ENCODE assay signal across 20 mouse cellular contexts in genomic region chr13:32748421-32748820, GRCm38 (mm10). TPM values are rescaled to one million over a fixed set of nuclear protein-coding genes. Genes with fewer than 3 reads are reported as not detected.
DNase-seq lines count a peak whose midpoint lies in the region; TF ChIP-seq lines count a peak whose summit lies in the region.
"Had no signal": no experiment of that assay in that cellular context is flagged by ENCODE, and none has a peak within 500 bp of the region (broad histone marks: within the 10 kb centered on the region; RNA-seq: fewer than 3 reads in every experiment).

No protein-coding gene starts in this region.

- H3K4me3 ChIP-seq in gastrocnemius, adult 2 months, result no peak overlapping the region
- H3K4me3 ChIP-seq: embryonic facial prominence, embryonic 10.5 days; embryonic facial prominence, embryonic 12.5 days; forebrain, embryonic 13.5 days; forebrain, embryonic 15.5 days had no signal

- intact Hi-C loops in gastrocnemius, adult 2 months (cut with DNase I), result loop anchor here (10.0 kb wide), 1 partner anchor 46 kb away; no protein-coding TSS in a partner anchor
- intact Hi-C loops in gastrocnemius, postnatal 14 days (cut with DNase I; ENCODE audit: low total_unique reads), result no loop called here

- no peak for TF ChIP-seq CTCF in gastrocnemius, adult 2 months (IDR thresholded peaks at IDR 0.05)

- peak; percentile 71 for DNase-seq in gastrocnemius, adult 2 months
- DNase-seq in gastrocnemius, postnatal 14 days, result no peak
- peak; percentile 90 for DNase-seq in heart, adult 11 months
- DNase-seq in heart, adult 18-20 months, result no peak
- DNase-seq in skeletal muscle tissue, adult 2 months (ENCODE audit: low read depth, low spot score), result peak; percentile 91
- no peak for DNase-seq in adrenal gland, adult 18-20 months (ENCODE audit: low spot score in 2 of 2)
- DNase-seq: adrenal gland, adult 8-10 months; adrenal gland, postnatal 14 days; adrenal gland, postnatal 36 days; cerebellum, adult 11-12 months; cerebellum, adult 2 months; cerebellum, adult 9-10 months; cerebellum, postnatal 10 days; cerebellum, postnatal 25 days had no signal

- H3K27ac ChIP-seq in gastrocnemius, adult 2 months, result peak overlapping the region; percentile 84
- H3K27ac ChIP-seq: embryonic facial prominence, embryonic 10.5 days; embryonic facial prominence, embryonic 12.5 days; forebrain, embryonic 13.5 days; forebrain, embryonic 15.5 days had no signal

RNA-seq across cellular contexts. Expression of gene Mylk4, which starts 35.3 kb away (rescaled TPM):
- total RNA-seq in gastrocnemius, adult 2 months (2021), result 1,000 to 10,000 TPM in 1 of 2 experiments, 100 to 1,000 TPM in 1; 466 to 1,631 TPM
- 100 to 1,000 TPM; 102 to 239 TPM for total RNA-seq in gastrocnemius, postnatal 14 days (2021)
- total RNA-seq in heart, adult 18-20 months (2021), result 100 to 1,000 TPM; 206 to 302 TPM
- total RNA-seq in adrenal gland, adult 18-20 months (2021), result under 1 TPM in 1 of 2 experiments, not detected in 1; 0.26 TPM
- total RNA-seq: adrenal gland, postnatal 36 days; ES-E14; MEL had no signal

RNA-seq across cellular contexts. Expression of gene Wrnip1, which starts 53.4 kb away (rescaled TPM):
- 1 to 10 TPM; 5.2 to 8.5 TPM for total RNA-seq in gastrocnemius, adult 2 months (2021)
- total RNA-seq in gastrocnemius, postnatal 14 days (2021), result 10 to 100 TPM in 1 of 2 experiments, 1 to 10 TPM in 1; 9.5 to 11.1 TPM
- 10 to 100 TPM; 19.9 to 26.0 TPM for total RNA-seq in heart, adult 18-20 months (2021)
- total RNA-seq in adrenal gland, adult 18-20 months (2021), result 10 to 100 TPM; 28.0 to 54.6 TPM

RNA-seq across cellular contexts. Expression of gene D930007J09Rik, which starts 54.2 kb away (rescaled TPM):
- not detected for total RNA-seq in gastrocnemius, adult 2 months (2021)
- total RNA-seq in gastrocnemius, postnatal 14 days (2021), result not detected
- not detected for total RNA-seq in heart, adult 18-20 months (2021)
- not detected for total RNA-seq in adrenal gland, adult 18-20 months (2021)
- total RNA-seq: adrenal gland, postnatal 14 days; adrenal gland, postnatal 36 days had no signal

Comparison
In these comparisons a context has a peak if more than half of its experiments do, and no peak if none do; other contexts are left out.
1. DNase-seq: peak in gastrocnemius, adult 2 months (single experiment), heart, adult 11 months (single experiment) and skeletal muscle tissue, adult 2 months (single experiment); none in gastrocnemius, postnatal 14 days (single experiment), heart, adult 18-20 months (0 of 2) and adrenal gland, adult 18-20 months (0 of 2).
2. RNA of gene Mylk4, which starts 35.3 kb away (total RNA-seq): 466 to 1,631 TPM in gastrocnemius, adult 2 months, 206 to 302 TPM in heart, adult 18-20 months and 102 to 239 TPM in gastrocnemius, postnatal 14 days; 0.26 TPM in adrenal gland, adult 18-20 months; every median in the first group is over 10 times any median in the second.